Mouse (Mus musculus): Measurements from ENCODE around the gene Atp8b3. TPM values are rescaled to one million over a fixed set of nuclear protein-coding genes. Genes with fewer than 3 reads are reported as not detected.
A peak's percentile ranks its signal among the peaks of the same experiment; 100 is the strongest.

Gene Atp8b3
- polyA plus RNA-seq, 1 experiment from 2014 or later, result 0.37 TPM

- Histone ChIP-seq H3K9ac (ENCODE audit: low read length) (0 out of 2 replicates have a peak overlapping the region, but pooled peaks have one; percentile 34), H3K9me3 (ENCODE audit: control insufficient read depth, low read length) (no peaks in the 10 kb centered on the region), H3K36me3 (ENCODE audit: control insufficient read depth, insufficient read depth, low read length) (peaks cover 3% of the 10 kb centered on the region; the same call in 1 of the 2 replicates), H3K4me1 (ENCODE audit: control insufficient read depth, insufficient read depth, low read length) (peaks cover 14% of the 10 kb centered on the region), H3K27ac (replicated peaks; ENCODE audit: low read depth, low read length) (peak overlapping the region; percentile 56; the same call in 1 of the 2 replicates), H3K27me3 (ENCODE audit: control insufficient read depth, insufficient read depth, low read length) (no peaks in the 10 kb centered on the region), H3K4me2 (ENCODE audit: low read depth, severe bottlenecking) (peak overlapping the region; percentile 87), H3K4me3 (ENCODE audit: low read depth, low read length) (no peak overlapping the region)
- 7% methylated on average over 8 of the region's 8 CpGs for WGBS
- DNase-seq (ENCODE audit: low spot score) (peak; percentile 65), ATAC-seq (ENCODE audit: insufficient number of reproducible peaks, low FRiP score, low TSS enrichment, low read depth) (no peak)
These were observed 40.0 kb upstream of the Atp8b3 start for GRCm38 (mm10) chr10:80578911-80579310.

GRCm38 (mm10) chr10:80578131-80578750 lies 39.3 kb upstream of the Atp8b3 start:
- Histone ChIP-seq H3K9ac (ENCODE audit: low read length) (peak overlapping the region; percentile 34), H3K4me1 (ENCODE audit: control insufficient read depth, insufficient read depth, low read length) (peaks cover 14% of the 10 kb centered on the region), H3K4me3 (ENCODE audit: low read depth, low read length) (peak overlapping the region; percentile 69), H3K9me3 (ENCODE audit: control insufficient read depth, low read length) (no peaks in the 10 kb centered on the region), H3K27me3 (ENCODE audit: control insufficient read depth, insufficient read depth, low read length) (no peaks in the 10 kb centered on the region), H3K36me3 (ENCODE audit: control insufficient read depth, insufficient read depth, low read length) (no peaks in the 10 kb centered on the region), H3K27ac (replicated peaks; ENCODE audit: low read depth, low read length) (peak overlapping the region; percentile 67), H3K4me2 (ENCODE audit: low read depth, severe bottlenecking) (peak overlapping the region; percentile 87)
- ATAC-seq (ENCODE audit: insufficient number of reproducible peaks, low FRiP score, low TSS enrichment, low read depth), result peak; percentile 10; the same call in 1 of the 2 replicates
- 0% methylated on average over 29 of the region's 29 CpGs for WGBS
- DNase-seq (ENCODE audit: low spot score), result peak; percentile 88

- DNase-seq (ENCODE audit: low spot score), result peak; percentile 98
- Histone ChIP-seq H3K4me3 (ENCODE audit: low read depth, low read length) (peak within 1 kb of the TSS; percentile 69), H3K27me3 (ENCODE audit: control insufficient read depth, insufficient read depth, low read length) (no peaks in the 10 kb centered on the region), H3K9me3 (ENCODE audit: control insufficient read depth, low read length) (no peaks in the 10 kb centered on the region), H3K4me2 (ENCODE audit: low read depth, severe bottlenecking) (peak within 1 kb of the TSS; percentile 87), H3K27ac (replicated peaks; ENCODE audit: low read depth, low read length) (peak within 1 kb of the TSS; percentile 67), H3K4me1 (ENCODE audit: control insufficient read depth, insufficient read depth, low read length) (peaks cover 14% of the 10 kb centered on the region), H3K36me3 (ENCODE audit: control insufficient read depth, insufficient read depth, low read length) (no peaks in the 10 kb centered on the region), H3K9ac (ENCODE audit: low read length) (peak within 1 kb of the TSS; percentile 66)
- peak; percentile 76 for ATAC-seq (ENCODE audit: insufficient number of reproducible peaks, low FRiP score, low TSS enrichment, low read depth)
- under 1% methylated on average over 72 of the region's 97 CpGs for WGBS
These were observed 38.5 kb upstream of the Atp8b3 start, which contains the start of gene Klf16 for GRCm38 (mm10) chr10:80577195-80578130. Klf16 (minus strand) TSS chr10:80577321.

GRCm38 (mm10) chr10:80576351-80577194 lies 37.6 kb upstream of the Atp8b3 start:
- DNase-seq (ENCODE audit: low spot score) (peak; percentile 74), ATAC-seq (ENCODE audit: insufficient number of reproducible peaks, low FRiP score, low TSS enrichment, low read depth) (no peak)
- Histone ChIP-seq H3K9me3 (ENCODE audit: control insufficient read depth, low read length) (no peaks in the 10 kb centered on the region), H3K4me1 (ENCODE audit: control insufficient read depth, insufficient read depth, low read length) (peaks cover 18% of the 10 kb centered on the region), H3K27ac (replicated peaks; ENCODE audit: low read depth, low read length) (peak overlapping the region; percentile 22; the same call in 1 of the 2 replicates), H3K9ac (ENCODE audit: low read length) (peak overlapping the region; percentile 66), H3K4me3 (ENCODE audit: low read depth, low read length) (peak overlapping the region; percentile 69), H3K36me3 (ENCODE audit: control insufficient read depth, insufficient read depth, low read length) (no peaks in the 10 kb centered on the region), H3K27me3 (ENCODE audit: control insufficient read depth, insufficient read depth, low read length) (no peaks in the 10 kb centered on the region), H3K4me2 (ENCODE audit: low read depth, severe bottlenecking) (peak overlapping the region; percentile 87)
- WGBS, result under 1% methylated on average over 86 of the region's 96 CpGs

GRCm38 (mm10) chr10:80575925-80576324 lies 37.0 kb upstream of the Atp8b3 start:
- no peak overlapping the region for H3K27ac ChIP-seq (replicated peaks; ENCODE audit: low read depth, low read length)
- 16% methylated on average over 17 of the region's 17 CpGs for WGBS
- H3K27me3 ChIP-seq (ENCODE audit: control insufficient read depth, insufficient read depth, low read length), result no peaks in the 10 kb centered on the region
- peak overlapping the region; percentile 87 for H3K4me2 ChIP-seq (ENCODE audit: low read depth, severe bottlenecking)
- H3K36me3 ChIP-seq (ENCODE audit: control insufficient read depth, insufficient read depth, low read length), result no peaks in the 10 kb centered on the region
- peak overlapping the region; percentile 69 for H3K4me3 ChIP-seq (ENCODE audit: low read depth, low read length)
- H3K4me1 ChIP-seq (ENCODE audit: control insufficient read depth, insufficient read depth, low read length), result peaks cover 24% of the 10 kb centered on the region
- H3K9ac ChIP-seq (ENCODE audit: low read length), result peak overlapping the region; percentile 38
- ATAC-seq (ENCODE audit: insufficient number of reproducible peaks, low FRiP score, low TSS enrichment, low read depth), result no peak
- H3K9me3 ChIP-seq (ENCODE audit: control insufficient read depth, low read length), result no peaks in the 10 kb centered on the region
- no peak for DNase-seq (ENCODE audit: low spot score)

GRCm38 (mm10) chr10:80574896-80575295 lies 36.0 kb upstream of the Atp8b3 start:
- H3K27me3 ChIP-seq (ENCODE audit: control insufficient read depth, insufficient read depth, low read length), result no peaks in the 10 kb centered on the region
- H3K9me3 ChIP-seq (ENCODE audit: control insufficient read depth, low read length), result no peaks in the 10 kb centered on the region
- H3K9ac ChIP-seq (ENCODE audit: low read length), result no peak overlapping the region
- no peak overlapping the region for H3K4me2 ChIP-seq (ENCODE audit: low read depth, severe bottlenecking)
- no peak overlapping the region for H3K4me3 ChIP-seq (ENCODE audit: low read depth, low read length)
- H3K36me3 ChIP-seq (ENCODE audit: control insufficient read depth, insufficient read depth, low read length), result no peaks in the 10 kb centered on the region
- whole genome bisulfite sequencing, result 81% methylated on average over 3 of the region's 3 CpGs
- peaks cover 31% of the 10 kb centered on the region for H3K4me1 ChIP-seq (ENCODE audit: control insufficient read depth, insufficient read depth, low read length)
- ATAC-seq (ENCODE audit: insufficient number of reproducible peaks, low FRiP score, low TSS enrichment, low read depth), result no peak
- no peak overlapping the region for H3K27ac ChIP-seq (replicated peaks; ENCODE audit: low read depth, low read length)
- DNase-seq (ENCODE audit: low spot score), result no peak

- no peaks in the 10 kb centered on the region for H3K27me3 ChIP-seq (ENCODE audit: control insufficient read depth, insufficient read depth, low read length)
- ATAC-seq (ENCODE audit: insufficient number of reproducible peaks, low FRiP score, low TSS enrichment, low read depth) (no peak), DNase-seq (ENCODE audit: low spot score) (no peak)
- H3K9me3 ChIP-seq (ENCODE audit: control insufficient read depth, low read length), result no peaks in the 10 kb centered on the region
- H3K36me3 ChIP-seq (ENCODE audit: control insufficient read depth, insufficient read depth, low read length), result no peaks in the 10 kb centered on the region
- peaks cover 31% of the 10 kb centered on the region for H3K4me1 ChIP-seq (ENCODE audit: control insufficient read depth, insufficient read depth, low read length)
- 67% methylated on average over 9 of the region's 9 CpGs for WGBS
- no peak overlapping the region for H3K4me2 ChIP-seq (ENCODE audit: low read depth, severe bottlenecking)
- H3K27ac ChIP-seq (replicated peaks; ENCODE audit: low read depth, low read length), result no peak overlapping the region
- no peak overlapping the region for H3K4me3 ChIP-seq (ENCODE audit: low read depth, low read length)
- H3K9ac ChIP-seq (ENCODE audit: low read length), result no peak overlapping the region
These were observed 35.0 kb upstream of the Atp8b3 start for GRCm38 (mm10) chr10:80573944-80574343.

- Histone ChIP-seq H3K9me3 (ENCODE audit: control insufficient read depth, low read length) (no peaks in the 10 kb centered on the region), H3K4me1 (ENCODE audit: control insufficient read depth, insufficient read depth, low read length) (peaks cover 26% of the 10 kb centered on the region), H3K27ac (replicated peaks; ENCODE audit: low read depth, low read length) (no peak overlapping the region), H3K4me3 (ENCODE audit: low read depth, low read length) (no peak overlapping the region), H3K36me3 (ENCODE audit: control insufficient read depth, insufficient read depth, low read length) (no peaks in the 10 kb centered on the region), H3K27me3 (ENCODE audit: control insufficient read depth, insufficient read depth, low read length) (no peaks in the 10 kb centered on the region), H3K9ac (ENCODE audit: low read length) (no peak overlapping the region), H3K4me2 (ENCODE audit: low read depth, severe bottlenecking) (no peak overlapping the region)
- ATAC-seq (ENCODE audit: insufficient number of reproducible peaks, low FRiP score, low TSS enrichment, low read depth) (no peak), DNase-seq (ENCODE audit: low spot score) (no peak)
- 76% methylated on average over 2 of the region's 2 CpGs for WGBS
These were observed 33.6 kb upstream of the Atp8b3 start for GRCm38 (mm10) chr10:80572477-80572876.
